Mouse (Mus musculus) intestine, embryonic 14.5 days (tissue): ENCODE results near the gene Sfxn1. TPM values are rescaled to one million over a fixed set of nuclear protein-coding genes. Genes with fewer than 3 reads are reported as not detected.

ENCODE experiments used
- ATAC-seq: fragments of 200-750 bp; cut with Nextera tagmentation; replicated peaks from 2 replicates; pipeline ENCODE4 v1.8.0; 2017; ENCODE audit warnings: low read depth, moderate number of reproducible peaks, moderate TSS enrichment, moderate library complexity; ENCODE audit not compliant: low FRiP score, low TSS enrichment
- DNase-seq: peaks from one replicate; pipeline ENCODE4 v3.0.0-alpha.2; 2018; ENCODE audit warnings: low spot score
- H3K27ac ChIP-seq: fragments of 300-500 bp; sonication (generic); 2 replicates; pipeline ENCODE4 v1.5.1; 2014; ENCODE audit warnings: low read depth, mild to moderate bottlenecking, control low read depth
- H3K27me3 ChIP-seq: fragments of 300-500 bp; sonication (generic); replicated peaks from 2 replicates; pipeline ENCODE4 v1.6.1; 2014; ENCODE audit warnings: low read length, control low read depth; ENCODE audit not compliant: control insufficient read depth, insufficient read depth
- H3K36me3 ChIP-seq: fragments of 300-500 bp; sonication (generic); 2 replicates; pipeline ENCODE4 v1.6.1; 2014; ENCODE audit warnings: low read length, control low read depth; ENCODE audit not compliant: control insufficient read depth, insufficient read depth
- H3K4me1 ChIP-seq: fragments of 300-500 bp; sonication (generic); replicated peaks from 2 replicates; pipeline ENCODE4 v1.6.1; 2014; ENCODE audit warnings: low read length, control low read depth, mixed read lengths; ENCODE audit not compliant: control insufficient read depth, insufficient read depth
- H3K4me2 ChIP-seq: fragments of 300-500 bp; sonication (generic); 2 replicates; pipeline ENCODE4 v1.6.1; 2014; ENCODE audit warnings: low read length
- H3K4me3 ChIP-seq: fragments of 300-500 bp; sonication (generic); 2 replicates; pipeline ENCODE4 v1.5.1; 2014; ENCODE audit warnings: low read depth, low read length, control low read depth, mixed read lengths
- H3K9ac ChIP-seq: fragments of 300-500 bp; sonication (generic); 2 replicates; pipeline ENCODE4 v1.6.1; 2014; ENCODE audit warnings: mild to moderate bottlenecking, low read length
- H3K9me3 ChIP-seq: fragments of 300-500 bp; sonication (generic); 2 replicates; pipeline ENCODE4 v1.6.1; 2016; ENCODE audit warnings: low read length, control low read depth; ENCODE audit not compliant: control insufficient read depth
- WGBS: fragments of 180-500 bp; shearing (Covaris S2); extraction: QIAGEN DNeasy Blood & Tissue Kit; methylation state at CpG from one replicate; pipeline ENCODE4 v1.1.7; 2014; 5-methylcytosine and 5-hydroxymethylcytosine counted together
- polyA plus RNA-seq: library from polyadenylated mRNA; unstranded; fragments of >200 nt; fragmentation: Nextera tagmentation; extraction: Ambion mirVana; gene quantifications from 2 replicates; pipeline ENCODE4 v1.2.1, GENCODE M21; 2014

The Sfxn1 gene
- polyA plus RNA-seq, 1 experiment from 2014 or later, result 87.8 TPM

DNA sequence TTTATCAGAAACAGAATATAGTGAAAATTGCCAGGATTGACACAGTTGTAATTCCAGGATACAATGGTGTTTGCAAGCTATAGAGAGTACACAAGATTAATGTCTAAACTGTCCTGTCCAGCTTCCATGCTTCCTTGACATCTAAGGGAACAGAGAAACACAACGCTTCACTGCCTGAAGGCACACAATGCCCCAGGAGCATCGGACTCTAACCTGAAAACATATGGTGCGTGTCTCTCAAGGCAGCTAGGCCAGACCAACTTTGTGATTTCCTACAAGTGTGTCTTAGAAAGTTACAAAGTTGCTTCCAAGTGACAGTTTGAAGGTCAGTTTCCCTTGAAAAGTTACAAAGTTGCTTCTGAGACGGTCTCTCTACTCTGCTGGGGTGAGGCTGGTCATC is 25.6 kb downstream of the Sfxn1 start:
- H3K9me3 ChIP-seq, result no peaks in the 10 kb centered on the region
- DNase-seq (no peak), ATAC-seq (no peak)
- 95% methylated on average over 4 of the region's 4 CpGs for WGBS
- no peak overlapping the region for H3K4me3 ChIP-seq
- H3K4me1 ChIP-seq, result no peaks in the 10 kb centered on the region
- no peak overlapping the region for H3K4me2 ChIP-seq
- H3K36me3 ChIP-seq, result peaks cover 67% of the 10 kb centered on the region
- H3K9ac ChIP-seq, result no peak overlapping the region
- no peaks in the 10 kb centered on the region for H3K27me3 ChIP-seq
- H3K27ac ChIP-seq, result no peak overlapping the region

DNA sequence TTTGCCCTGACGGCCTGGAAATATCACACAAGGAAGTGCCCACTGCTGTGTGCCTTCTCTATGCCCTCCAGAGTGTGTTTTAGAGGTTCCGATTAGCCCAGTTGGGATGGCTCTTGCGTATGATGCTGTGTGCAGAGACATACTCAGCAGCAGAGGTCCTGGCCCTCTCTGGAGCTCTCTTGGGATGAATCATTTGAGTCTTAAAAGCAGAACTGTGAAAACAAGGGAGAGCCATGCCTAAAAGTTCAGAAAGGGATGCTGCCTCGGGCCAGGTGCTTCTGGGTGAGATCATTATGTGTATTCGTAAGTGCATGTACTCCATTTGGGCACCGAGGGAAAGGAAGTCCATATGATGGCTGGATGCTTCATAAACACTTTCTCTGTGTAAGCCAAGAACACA is 26.1 kb downstream of the Sfxn1 start:
- no peak overlapping the region for H3K9ac ChIP-seq
- ATAC-seq (no peak), DNase-seq (no peak)
- no peak overlapping the region for H3K27ac ChIP-seq
- peaks cover 61% of the 10 kb centered on the region for H3K36me3 ChIP-seq
- 92% methylated on average over 6 of the region's 6 CpGs for WGBS
- H3K27me3 ChIP-seq, result no peaks in the 10 kb centered on the region
- H3K9me3 ChIP-seq, result no peaks in the 10 kb centered on the region
- H3K4me1 ChIP-seq, result no peaks in the 10 kb centered on the region
- H3K4me3 ChIP-seq, result no peak overlapping the region
- no peak overlapping the region for H3K4me2 ChIP-seq

DNA sequence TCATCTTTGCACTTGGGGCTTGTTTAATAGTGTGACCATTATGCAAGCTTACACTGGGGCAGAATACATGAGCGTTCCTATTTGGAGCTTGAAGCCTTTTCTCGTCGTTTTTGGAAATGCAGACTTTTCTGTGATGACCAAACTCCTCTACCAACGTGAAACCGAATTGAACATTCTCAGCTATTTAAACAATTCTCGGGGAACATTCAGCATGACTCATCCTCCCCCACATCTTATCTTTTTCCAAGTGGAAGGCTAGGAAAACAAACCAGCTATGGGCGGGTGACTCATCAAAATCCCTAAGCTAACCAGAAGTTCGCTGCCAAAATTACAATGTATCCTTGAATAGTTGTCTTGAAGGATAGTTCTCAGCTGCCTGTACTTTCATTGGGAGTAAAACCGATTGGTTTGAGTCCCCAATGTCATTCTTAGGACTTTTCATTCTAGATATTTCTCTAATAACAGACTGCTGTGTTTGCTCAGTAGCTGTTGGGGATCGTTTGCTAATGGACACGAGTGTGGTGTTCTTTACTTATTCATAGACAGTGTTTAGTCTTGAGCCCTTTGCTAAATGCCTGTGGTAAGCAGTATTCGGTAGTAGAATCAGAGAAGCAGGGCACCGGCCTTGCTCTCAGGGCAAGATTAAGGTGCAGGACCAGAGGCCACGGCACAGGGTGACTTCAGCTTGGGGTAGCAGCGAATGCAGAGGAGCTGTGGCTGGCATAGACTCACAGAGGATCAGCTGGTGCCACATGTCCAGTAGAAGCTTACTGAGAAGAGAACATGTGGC is 29.6 kb downstream of the Sfxn1 start:
- no peak overlapping the region for H3K27ac ChIP-seq
- no peaks in the 10 kb centered on the region for H3K4me1 ChIP-seq
- H3K36me3 ChIP-seq, result peaks cover 48% of the 10 kb centered on the region
- H3K4me2 ChIP-seq, result no peak overlapping the region
- no peak for DNase-seq
- H3K9me3 ChIP-seq, result no peaks in the 10 kb centered on the region
- H3K4me3 ChIP-seq, result no peak overlapping the region
- H3K27me3 ChIP-seq, result no peaks in the 10 kb centered on the region
- WGBS, result 76% methylated on average over 15 of the region's 15 CpGs
- H3K9ac ChIP-seq, result no peak overlapping the region
- no peak for ATAC-seq

DNA sequence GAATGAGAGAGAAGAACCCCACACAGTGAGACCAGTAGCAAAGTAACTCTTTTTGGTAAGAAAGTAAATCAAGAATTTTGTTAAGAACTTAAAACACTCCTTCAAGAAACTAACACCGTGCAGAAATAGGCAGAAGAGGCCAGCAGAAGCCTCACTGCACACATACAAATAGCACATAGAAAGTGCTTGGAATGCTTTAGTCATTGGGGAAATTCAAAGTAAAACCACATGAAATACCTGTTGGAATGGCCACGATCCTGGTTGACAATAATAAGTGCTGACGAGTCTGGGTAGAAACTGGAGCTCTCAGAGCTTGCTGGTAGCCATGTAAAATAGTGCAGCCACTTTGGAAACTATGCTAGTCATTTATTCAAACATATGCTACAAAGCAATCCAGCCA is 30.4 kb downstream of the Sfxn1 start:
- Histone ChIP-seq H3K4me2 (no peak overlapping the region), H3K9me3 (no peaks in the 10 kb centered on the region), H3K4me1 (no peaks in the 10 kb centered on the region), H3K27me3 (no peaks in the 10 kb centered on the region), H3K4me3 (no peak overlapping the region), H3K36me3 (peaks cover 48% of the 10 kb centered on the region), H3K9ac (no peak overlapping the region), H3K27ac (no peak overlapping the region)
- DNase-seq (no peak), ATAC-seq (no peak)
- WGBS, result 98% methylated on average over 3 of the region's 3 CpGs

- peaks cover 45% of the 10 kb centered on the region for H3K36me3 ChIP-seq
- no peaks in the 10 kb centered on the region for H3K4me1 ChIP-seq
- DNase-seq (no peak), ATAC-seq (no peak)
- no peak overlapping the region for H3K4me3 ChIP-seq
- no peak overlapping the region for H3K4me2 ChIP-seq
- no peak overlapping the region for H3K9ac ChIP-seq
- H3K27ac ChIP-seq, result no peak overlapping the region
- H3K27me3 ChIP-seq, result no peaks in the 10 kb centered on the region
- H3K9me3 ChIP-seq, result no peaks in the 10 kb centered on the region
- WGBS, result 74% methylated on average over 3 of the region's 3 CpGs
These were observed 31.6 kb downstream of the Sfxn1 start for GRCm38 (mm10) chr13:54103271-54103670.

- no peaks in the 10 kb centered on the region for H3K27me3 ChIP-seq
- no peaks in the 10 kb centered on the region for H3K9me3 ChIP-seq
- H3K36me3 ChIP-seq, result peaks cover 44% of the 10 kb centered on the region
- H3K9ac ChIP-seq, result no peak overlapping the region
- ATAC-seq (no peak), DNase-seq (no peak)
- H3K4me3 ChIP-seq, result no peak overlapping the region
- 83% methylated on average over 10 of the region's 10 CpGs for WGBS
- H3K27ac ChIP-seq, result no peak overlapping the region
- no peaks in the 10 kb centered on the region for H3K4me1 ChIP-seq
- H3K4me2 ChIP-seq, result no peak overlapping the region
These were observed 32.2 kb downstream of the Sfxn1 start for GRCm38 (mm10) chr13:54103866-54104265.

DNA sequence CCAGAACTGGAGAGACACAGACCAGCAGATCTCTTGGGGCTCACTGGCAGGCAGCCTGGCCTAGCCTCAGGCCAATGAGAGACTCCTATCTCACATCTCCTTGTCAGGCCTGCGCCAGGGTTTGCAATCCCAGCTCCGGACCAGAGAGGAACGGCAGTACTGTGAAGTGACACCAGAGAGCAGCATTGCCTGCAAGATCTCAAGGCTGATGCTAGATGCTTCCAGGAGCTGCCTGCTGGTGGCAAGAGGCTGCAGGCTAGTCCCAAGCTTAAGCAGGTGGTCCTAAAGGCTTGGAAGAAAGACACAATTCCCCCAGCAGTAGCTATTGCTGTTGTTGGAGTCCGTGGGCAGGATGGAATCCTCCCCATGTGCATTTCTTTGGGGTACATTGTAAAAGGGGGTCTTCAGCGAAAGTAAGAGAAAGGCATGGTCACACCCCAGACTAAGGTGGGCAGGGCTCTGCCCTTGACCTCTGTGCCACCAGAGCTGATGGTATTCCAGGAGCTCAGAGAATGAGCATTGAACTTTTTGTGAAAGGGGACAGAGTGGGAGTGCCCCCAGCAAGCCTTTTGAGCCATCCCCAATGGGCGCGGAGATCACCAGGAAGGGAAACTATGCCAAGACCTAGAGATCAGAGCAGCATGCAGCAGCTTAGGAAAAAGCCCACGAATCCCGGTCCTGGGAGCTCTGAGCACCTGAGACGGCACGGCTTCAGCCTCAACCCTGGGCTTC is 42.3 kb downstream of the Sfxn1 start:
- Histone ChIP-seq H3K4me3 (no peak overlapping the region), H3K27ac (no peak overlapping the region), H3K27me3 (no peaks in the 10 kb centered on the region), H3K9me3 (no peaks in the 10 kb centered on the region), H3K36me3 (no peaks in the 10 kb centered on the region), H3K4me1 (no peaks in the 10 kb centered on the region), H3K4me2 (no peak overlapping the region), H3K9ac (no peak overlapping the region)
- ATAC-seq, result no peak
- peak; percentile 81 for DNase-seq
- 57% methylated on average over 11 of the region's 11 CpGs for WGBS

DNA sequence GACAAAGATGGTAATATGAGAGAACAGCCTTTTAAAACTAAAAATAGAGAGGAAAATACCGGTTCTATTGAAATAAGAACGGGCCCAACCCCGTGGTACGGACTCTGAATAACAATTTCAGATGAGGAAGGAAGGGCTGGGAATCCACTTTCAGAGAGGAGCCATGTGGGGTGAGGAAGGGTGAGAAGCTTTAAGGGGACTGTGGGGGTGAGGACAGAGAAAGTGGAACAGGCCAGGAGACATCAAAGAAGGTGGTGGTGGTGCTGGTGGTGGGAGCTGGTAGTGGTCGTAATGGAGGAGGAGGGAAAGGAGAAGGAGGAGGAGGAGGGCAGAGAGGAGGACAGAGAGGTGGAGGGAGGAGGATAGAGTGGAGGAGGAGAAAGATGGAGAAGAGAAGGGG is 43.3 kb downstream of the Sfxn1 start:
- WGBS, result 68% methylated on average over 5 of the region's 5 CpGs
- no peaks in the 10 kb centered on the region for H3K9me3 ChIP-seq
- H3K27me3 ChIP-seq, result no peaks in the 10 kb centered on the region
- no peaks in the 10 kb centered on the region for H3K4me1 ChIP-seq
- DNase-seq (no peak), ATAC-seq (no peak)
- no peaks in the 10 kb centered on the region for H3K36me3 ChIP-seq
- H3K4me2 ChIP-seq, result no peak overlapping the region
- H3K27ac ChIP-seq, result no peak overlapping the region
- no peak overlapping the region for H3K9ac ChIP-seq
- no peak overlapping the region for H3K4me3 ChIP-seq

- H3K27me3 ChIP-seq, result no peaks in the 10 kb centered on the region
- H3K27ac ChIP-seq, result no peak overlapping the region
- no peak for DNase-seq
- 79% methylated on average over 6 of the region's 6 CpGs for WGBS
- H3K4me1 ChIP-seq, result no peaks in the 10 kb centered on the region
- no peak for ATAC-seq
- H3K36me3 ChIP-seq, result no peaks in the 10 kb centered on the region
- H3K4me2 ChIP-seq, result no peak overlapping the region
- H3K9me3 ChIP-seq, result no peaks in the 10 kb centered on the region
- no peak overlapping the region for H3K4me3 ChIP-seq
- no peak overlapping the region for H3K9ac ChIP-seq
These were observed 44.1 kb downstream of the Sfxn1 start for GRCm38 (mm10) chr13:54115779-54116178.
